Mouse (Mus musculus) forelimb bud, embryonic 11.5 days (tissue): Measurements from ENCODE around the gene Eif4a1.
"Not testable (repeated sequence)": the region's sequence is repeated elsewhere in the genome, so short reads cannot be mapped to it uniquely, and the experiment has no call there.

Source experiments
- DNase-seq: peaks from one replicate; pipeline ENCODE4 v3.0.0-alpha.2; 2012; ENCODE audit warnings: low read depth, low spot score

Eif4a1 gene

GRCm38 (mm10) chr11:69672211-69672706 lies at the start of gene Eif4a1:
Gene Eif4a1, minus strand, starts transcription at chr11:69672423.
- DNase-seq = peak; percentile 100

GRCm38 (mm10) chr11:69720852-69721251 lies 48.6 kb upstream of the Eif4a1 start:
- no peak for DNase-seq

GRCm38 (mm10) chr11:69719423-69719822 lies 47.2 kb upstream of the Eif4a1 start:
- no peak for DNase-seq

- no peak for DNase-seq
These were observed 46.4 kb upstream of the Eif4a1 start for GRCm38 (mm10) chr11:69718661-69719060.

DNA sequence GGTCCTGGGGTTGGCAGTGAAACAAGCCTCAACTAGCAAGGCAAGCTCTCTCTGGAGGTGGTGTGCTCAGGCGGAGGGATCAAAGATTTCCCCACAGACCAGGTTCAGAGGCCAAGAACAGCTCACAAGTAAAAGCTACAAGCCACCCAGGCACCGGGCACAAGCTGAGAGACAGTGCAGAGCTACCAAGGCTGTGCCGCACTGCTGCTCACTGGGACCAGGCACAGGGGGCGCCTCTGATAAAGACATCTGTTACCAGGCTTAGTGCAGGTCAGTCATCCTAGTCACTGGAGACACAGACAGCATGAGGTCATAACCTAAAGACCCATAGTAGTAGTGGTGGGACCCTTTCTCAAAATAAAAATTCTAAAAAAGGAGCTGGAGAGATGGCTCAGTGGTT lies 44.7 kb upstream of the Eif4a1 start:
- DNase-seq = no peak

GRCm38 (mm10) chr11:69715929-69716328 lies 43.7 kb upstream of the Eif4a1 start:
- DNase-seq = peak; percentile 63

DNA sequence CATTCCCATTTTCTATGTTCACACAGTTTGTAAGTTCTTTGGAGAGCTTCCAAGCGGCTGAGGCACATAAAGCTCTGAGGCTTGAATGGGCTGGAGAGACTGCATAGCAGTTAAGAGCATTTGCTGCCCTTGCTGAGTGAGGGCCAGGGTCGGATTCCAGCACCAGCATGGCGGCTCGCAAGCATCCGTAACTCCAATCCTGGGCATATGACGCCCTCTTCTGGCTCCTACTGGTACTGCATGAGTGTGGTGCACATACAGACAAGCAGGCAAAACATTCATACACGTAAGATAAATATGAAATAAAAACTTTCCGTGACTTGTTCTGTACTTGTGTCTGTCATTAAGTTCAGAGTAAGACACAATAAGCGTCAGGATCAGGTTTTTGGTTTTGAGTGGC lies 43.3 kb upstream of the Eif4a1 start:
- peak; percentile 52 for DNase-seq

- peak; percentile 80 for DNase-seq
These were observed 42.6 kb upstream of the Eif4a1 start for GRCm38 (mm10) chr11:69714636-69715329.

DNA sequence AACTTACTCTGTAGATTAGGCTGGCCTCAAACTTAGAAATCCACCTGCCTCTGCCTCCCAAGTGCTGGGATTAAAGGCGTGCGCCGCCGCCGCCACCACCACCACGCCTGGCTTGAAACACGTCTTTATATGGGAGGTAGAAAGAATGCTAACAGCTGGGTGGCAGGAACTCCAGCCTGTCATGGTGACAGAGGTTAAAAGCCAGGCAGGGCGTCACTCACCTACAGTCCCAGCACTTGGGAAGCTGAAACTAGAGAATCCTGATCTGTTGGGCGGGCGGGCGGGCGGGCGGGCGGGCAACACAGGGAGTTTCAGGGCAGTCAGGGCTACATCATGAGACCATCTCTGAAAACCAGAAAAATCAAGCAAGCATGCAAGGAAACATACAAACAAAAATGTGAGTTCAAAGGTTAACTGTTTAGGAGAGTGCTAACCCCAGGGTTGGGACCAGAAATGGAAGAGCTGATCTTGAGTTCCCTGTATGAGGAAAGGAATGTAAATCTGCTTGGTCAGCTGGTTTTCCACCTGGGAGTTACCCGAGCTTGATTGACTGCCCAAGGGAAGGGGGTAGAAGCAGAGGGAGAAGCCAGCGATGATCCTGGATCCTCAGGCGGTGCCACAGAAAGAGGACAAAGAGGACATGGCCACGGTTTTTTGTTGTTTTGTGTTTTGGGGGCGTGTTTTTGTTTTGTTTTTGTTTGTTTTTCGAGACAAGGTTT lies 40.9 kb upstream of the Eif4a1 start:
- no peak for DNase-seq

- no peak for DNase-seq
These were observed 38.9 kb upstream of the Eif4a1 start for GRCm38 (mm10) chr11:69711082-69711481.

GRCm38 (mm10) chr11:69710470-69710869 lies 38.2 kb upstream of the Eif4a1 start:
- DNase-seq = no peak

- DNase-seq = no peak
These were observed 37.6 kb upstream of the Eif4a1 start for GRCm38 (mm10) chr11:69709554-69710446.

GRCm38 (mm10) chr11:69708614-69709265 lies 36.5 kb upstream of the Eif4a1 start:
- DNase-seq = no peak

DNA sequence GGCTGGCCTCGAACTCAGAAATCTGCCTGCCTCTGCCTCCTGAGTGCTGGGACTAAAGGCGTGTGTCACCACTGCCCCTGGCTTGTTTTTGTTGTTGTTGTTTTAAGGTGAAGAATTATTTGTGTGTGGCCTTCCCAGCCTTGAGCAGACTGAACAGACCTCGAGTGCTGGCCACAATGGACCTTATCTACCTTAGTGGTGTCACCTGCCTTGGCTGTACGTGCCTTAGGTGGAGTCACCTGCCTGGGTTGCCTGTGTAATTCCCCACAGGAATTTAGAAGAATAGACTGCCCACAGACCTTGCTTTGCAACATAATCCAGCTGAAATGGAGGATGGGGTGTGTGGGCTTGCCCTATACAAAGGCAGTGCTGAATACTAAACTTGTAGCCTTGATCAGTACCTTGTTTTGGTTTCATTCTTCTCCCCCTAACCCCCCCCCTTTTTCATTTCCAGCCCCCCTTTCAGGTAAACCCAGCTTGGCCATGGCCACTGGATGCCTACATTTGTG lies 35.7 kb upstream of the Eif4a1 start:
- no peak for DNase-seq

GRCm38 (mm10) chr11:69707480-69707847 lies 35.2 kb upstream of the Eif4a1 start:
- DNase-seq = no peak

- DNase-seq = no peak
These were observed 34.7 kb upstream of the Eif4a1 start for GRCm38 (mm10) chr11:69706775-69707479.

DNA sequence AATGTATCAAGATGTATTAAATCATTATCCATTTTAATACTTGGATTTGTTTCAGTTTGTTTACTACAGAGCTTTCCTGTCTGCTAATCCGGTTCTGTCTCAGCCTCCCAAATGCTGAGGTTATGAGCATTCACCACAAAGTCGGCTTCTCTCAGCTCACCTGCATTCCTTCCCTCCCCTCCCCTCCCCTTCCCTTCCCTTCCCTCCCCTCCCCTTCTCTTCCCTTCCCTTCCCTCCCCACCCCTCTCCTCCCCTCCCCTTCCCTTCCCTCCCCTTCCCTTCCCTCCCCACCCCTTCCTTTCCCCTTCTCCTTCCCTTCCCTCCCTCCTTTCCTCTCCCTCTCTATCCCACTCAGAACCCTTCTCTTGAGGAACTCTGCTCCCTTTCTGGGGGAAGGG lies 32.4 kb upstream of the Eif4a1 start:
- no peak for DNase-seq

DNA sequence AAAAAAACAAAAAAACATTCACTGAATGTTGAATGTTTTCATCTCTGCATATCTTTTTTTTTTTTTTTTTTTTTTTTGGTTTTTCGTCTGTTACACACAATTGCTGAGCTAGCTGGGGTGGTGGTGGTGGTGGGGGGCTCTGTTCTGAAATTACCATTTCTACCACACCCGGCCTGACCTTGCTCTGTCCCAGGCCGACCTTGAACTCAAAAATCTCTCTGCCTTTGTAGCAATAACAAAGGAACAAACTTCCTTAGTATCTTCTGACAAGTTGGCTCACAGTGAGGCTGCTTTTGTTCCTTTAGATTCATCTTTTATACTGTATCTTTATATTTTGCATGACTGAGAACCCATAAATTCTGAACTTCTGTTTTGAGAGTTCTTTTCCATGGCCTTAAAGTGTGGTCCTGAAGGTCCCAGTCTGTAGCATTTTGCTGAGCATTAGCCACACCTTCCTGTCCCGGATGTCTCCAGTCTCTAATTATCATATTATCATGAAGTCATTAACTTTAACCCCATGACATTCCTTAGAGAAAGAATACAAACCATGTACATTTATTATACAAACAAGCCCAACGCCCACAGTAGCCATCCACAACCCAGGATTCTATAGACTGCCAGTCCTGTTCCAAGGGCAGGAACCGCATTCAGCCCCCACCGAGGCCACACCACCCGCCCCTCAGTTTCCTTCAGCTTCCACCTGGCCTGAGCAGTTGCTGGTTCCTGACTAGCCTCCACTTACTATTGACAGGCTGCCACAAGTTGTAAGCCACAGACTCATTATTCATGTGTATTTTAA lies 31.8 kb upstream of the Eif4a1 start:
- DNase-seq = no peak

GRCm38 (mm10) chr11:69703381-69703780 lies 31.2 kb upstream of the Eif4a1 start:
- not testable (repeated sequence) for DNase-seq

DNA sequence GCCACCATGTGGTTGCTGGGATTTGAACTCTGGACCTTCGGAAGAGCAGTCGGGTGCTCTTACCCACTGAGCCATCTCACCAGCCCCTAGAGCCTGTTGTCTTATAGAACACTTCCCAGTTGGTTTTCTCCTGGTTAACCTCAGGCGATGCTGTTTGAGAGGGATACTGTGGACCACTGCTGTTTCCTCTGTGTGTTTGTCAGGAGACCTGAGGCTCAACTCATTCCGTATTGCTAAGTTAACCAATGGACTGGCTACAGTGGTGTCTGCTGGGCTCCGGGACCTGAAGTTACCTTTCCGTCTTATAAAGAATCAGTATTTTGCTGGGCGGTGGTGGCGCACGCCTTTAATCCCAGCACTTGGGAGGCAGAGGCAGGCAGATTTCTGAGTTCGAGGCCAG lies 30.7 kb upstream of the Eif4a1 start:
- DNase-seq = not testable (repeated sequence)
